Mouse (Mus musculus) c-Kit-negative CD71-positive TER-119-positive erythroid progenitor cells, embryonic 14.5 days (primary cell): ENCODE measurements at regions not wholly inside any gene's neighbourhood (a gene's known extent, or its start where the extent isn't known, plus 50 kb on each side); places are given as distances from the start of the nearest gene placed in this dataset.

Experiments
- DNase-seq: peaks from one replicate; pipeline ENCODE4 v3.0.0-alpha.2; 2013; ENCODE audit warnings: low read depth, low spot score

- DNase-seq, result no peak
Observed at GRCm38 (mm10) chr4:56483708-56484107, 256.2 kb upstream of the Gm26657 start.

GRCm38 (mm10) chr4:56456788-56457187, 283.1 kb upstream of the Gm26657 start:
- no peak for DNase-seq

- no peak for DNase-seq
Observed at GRCm38 (mm10) chr4:56421575-56421974, 318.3 kb upstream of the Gm26657 start.

GRCm38 (mm10) chr4:56419122-56419913, 320.6 kb upstream of the Gm26657 start:
- DNase-seq, result no peak

GRCm38 (mm10) chr4:56411024-56411636, 328.7 kb upstream of the Gm26657 start:
- no peak for DNase-seq

- DNase-seq, result no peak
Observed at GRCm38 (mm10) chr4:56393793-56394192, 346.1 kb upstream of the Gm26657 start.

GRCm38 (mm10) chr4:56387051-56387450, 352.8 kb upstream of the Gm26657 start:
- no peak for DNase-seq

GRCm38 (mm10) chr4:56375745-56376144, 364.1 kb upstream of the Gm26657 start:
- DNase-seq, result no peak

GRCm38 (mm10) chr4:56374466-56374865, 365.4 kb upstream of the Gm26657 start:
- no peak for DNase-seq

- DNase-seq, result no peak
Observed at GRCm38 (mm10) chr4:56373746-56374145, 366.1 kb upstream of the Gm26657 start.

GRCm38 (mm10) chr4:56373167-56373566, 366.7 kb upstream of the Gm26657 start:
- DNase-seq, result no peak

GRCm38 (mm10) chr4:56372711-56373110, 367.2 kb upstream of the Gm26657 start:
- no peak for DNase-seq

- DNase-seq, result no peak
Observed at GRCm38 (mm10) chr4:56364594-56364993, 375.3 kb upstream of the Gm26657 start.

GRCm38 (mm10) chr4:56362121-56362520, 377.7 kb upstream of the Gm26657 start:
- DNase-seq, result no peak

- DNase-seq, result no peak
Observed at GRCm38 (mm10) chr4:56349216-56349615, 390.7 kb upstream of the Gm26657 start.

GRCm38 (mm10) chr4:56325156-56325555, 414.7 kb upstream of the Gm26657 start:
- DNase-seq, result no peak

- no peak for DNase-seq
Observed at GRCm38 (mm10) chr4:56319134-56319533, 420.7 kb upstream of the Gm26657 start.

- DNase-seq, result no peak
Observed at GRCm38 (mm10) chr4:56305664-56306330, 434.1 kb upstream of the Gm26657 start.

GRCm38 (mm10) chr4:56304275-56304674, 435.6 kb upstream of the Gm26657 start:
- DNase-seq, result no peak

GRCm38 (mm10) chr4:56287980-56288379, 451.9 kb upstream of the Gm26657 start:
- DNase-seq, result no peak

GRCm38 (mm10) chr4:56284490-56284889, 455.4 kb upstream of the Gm26657 start:
- DNase-seq, result no peak

GRCm38 (mm10) chr4:56275836-56276235, 464.0 kb upstream of the Gm26657 start:
- no peak for DNase-seq

- DNase-seq, result no peak
Observed at GRCm38 (mm10) chr4:56271390-56271789, 468.5 kb upstream of the Gm26657 start.
